Mouse (Mus musculus): ENCODE data around the gene Lrp2. TPM values are rescaled to one million over a fixed set of nuclear protein-coding genes. Genes with fewer than 3 reads are reported as not detected.
A peak's percentile ranks its signal among the peaks of the same experiment; 100 is the strongest.

The Lrp2 gene
- 1.5 and 1.6 TPM in 2 replicates for polyA plus RNA-seq (2014; fragmentation: Nextera tagmentation; extraction: Ambion mirVana)

- ATAC-seq (ENCODE audit: insufficient read depth, low FRiP score, low TSS enrichment) (peak; percentile 86), DNase-seq (ENCODE audit: low spot score) (peak; percentile 78)
- Histone ChIP-seq H3K36me3 (ENCODE audit: control insufficient read depth, insufficient read depth, low read length) (no peaks in the 10 kb centered on the region), H3K4me3 (ENCODE audit: low read depth, low read length) (peak within 1 kb of the TSS; percentile 69), H3K4me2 (ENCODE audit: low read depth) (peak within 1 kb of the TSS; percentile 98), H3K27ac (ENCODE audit: low read depth, low read length) (0 out of 2 replicates have a peak within 1 kb of the TSS, but pooled peaks have one; percentile 20), H3K4me1 (ENCODE audit: control insufficient read depth, insufficient read depth, low read length) (peaks cover 21% of the 10 kb centered on the region), H3K9me3 (ENCODE audit: control insufficient read depth, low read length) (no peaks in the 10 kb centered on the region), H3K27me3 (ENCODE audit: control insufficient read depth, insufficient read depth, low read length) (peaks cover 24% of the 10 kb centered on the region), H3K9ac (ENCODE audit: low read length) (peak within 1 kb of the TSS; percentile 57)
- WGBS: under 1% methylated on average over 37 of the region's 45 CpGs
These were observed at the start of gene Lrp2 for GRCm38 (mm10) chr2:69585886-69586398. Lrp2 (minus strand) TSS chr2:69586065.

- no peaks in the 10 kb centered on the region for H3K36me3 ChIP-seq (ENCODE audit: control insufficient read depth, insufficient read depth, low read length)
- H3K9ac ChIP-seq (ENCODE audit: low read length): no peak overlapping the region
- no peak overlapping the region for H3K4me2 ChIP-seq (ENCODE audit: low read depth)
- no peaks in the 10 kb centered on the region for H3K9me3 ChIP-seq (ENCODE audit: control insufficient read depth, low read length)
- DNase-seq (ENCODE audit: low spot score) (peak; percentile 65), ATAC-seq (ENCODE audit: insufficient read depth, low FRiP score, low TSS enrichment) (no peak)
- H3K27ac ChIP-seq (ENCODE audit: low read depth, low read length): no peak overlapping the region
- no peaks in the 10 kb centered on the region for H3K27me3 ChIP-seq (ENCODE audit: control insufficient read depth, insufficient read depth, low read length)
- WGBS: 16% methylated on average over 11 of the region's 11 CpGs
- no peak overlapping the region for H3K4me3 ChIP-seq (ENCODE audit: low read depth, low read length)
- no peaks in the 10 kb centered on the region for H3K4me1 ChIP-seq (ENCODE audit: control insufficient read depth, insufficient read depth, low read length)
These were observed 49.3 kb upstream of the Lrp2 start for GRCm38 (mm10) chr2:69635064-69635701.

DNA sequence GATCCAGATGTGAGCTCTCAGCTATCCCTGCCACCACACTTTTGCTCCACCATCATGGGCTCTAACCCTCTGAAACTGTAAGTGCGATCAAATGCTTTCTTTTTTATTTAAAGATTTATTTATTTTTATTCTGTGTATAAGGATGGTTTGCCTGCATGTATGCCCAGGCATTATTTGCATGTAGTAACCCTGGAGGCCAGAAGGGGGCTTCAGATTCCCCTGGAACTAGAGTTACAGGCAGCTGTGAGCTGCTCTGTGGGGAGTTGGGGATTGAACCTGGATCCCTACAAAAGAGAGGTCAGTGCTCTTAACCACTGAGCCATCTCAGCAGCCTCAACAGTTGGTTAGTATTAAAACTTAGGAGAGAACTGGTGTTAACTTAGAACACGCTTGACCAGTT lies 45.6 kb upstream of the Lrp2 start:
- WGBS: 88% methylated on average over 2 of the region's 2 CpGs
- no peak for DNase-seq (ENCODE audit: low spot score)

DNA sequence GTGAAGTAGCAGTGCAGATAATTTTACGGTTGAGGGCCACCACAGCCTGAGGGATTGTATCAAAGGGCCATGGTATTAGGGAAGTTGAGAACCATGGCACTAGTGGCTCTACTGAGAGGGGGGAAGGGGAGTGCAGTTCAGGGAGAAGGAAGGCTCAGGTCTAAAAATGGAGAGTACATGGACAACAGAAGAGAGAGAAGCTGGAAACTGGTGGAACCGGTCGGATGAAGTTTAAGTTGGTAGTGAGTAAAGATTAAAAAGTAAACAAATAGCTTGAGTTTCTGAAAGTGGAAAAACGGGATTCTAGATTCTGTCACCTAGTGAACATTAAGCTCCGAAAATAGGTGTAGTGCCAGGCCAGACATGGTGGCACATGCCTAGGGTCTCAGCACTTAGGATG lies 44.9 kb upstream of the Lrp2 start:
- no peak overlapping the region for H3K9ac ChIP-seq (ENCODE audit: low read length)
- 92% methylated on average over 5 of the region's 5 CpGs for WGBS

More for the DNA sequence above, 45.6 kb upstream of the Lrp2 start:
- no peak overlapping the region for H3K9ac ChIP-seq (ENCODE audit: low read length)
- H3K9me3 ChIP-seq (ENCODE audit: control insufficient read depth, low read length): no peaks in the 10 kb centered on the region
- H3K4me3 ChIP-seq (ENCODE audit: low read depth, low read length): no peak overlapping the region
- H3K4me1 ChIP-seq (ENCODE audit: control insufficient read depth, insufficient read depth, low read length): 0 out of 2 replicates have a peak, but pooled peaks cover 3% of the 10 kb centered on the region
- no peaks in the 10 kb centered on the region for H3K36me3 ChIP-seq (ENCODE audit: control insufficient read depth, insufficient read depth, low read length)
- H3K27me3 ChIP-seq (ENCODE audit: control insufficient read depth, insufficient read depth, low read length): no peaks in the 10 kb centered on the region
- no peak overlapping the region for H3K27ac ChIP-seq (ENCODE audit: low read depth, low read length)
- no peak overlapping the region for H3K4me2 ChIP-seq (ENCODE audit: low read depth)
- ATAC-seq (ENCODE audit: insufficient read depth, low FRiP score, low TSS enrichment): no peak

GRCm38 (mm10) chr2:69629914-69630313 lies 44.0 kb upstream of the Lrp2 start:
- no peak for ATAC-seq (ENCODE audit: insufficient read depth, low FRiP score, low TSS enrichment)
- H3K4me3 ChIP-seq (ENCODE audit: low read depth, low read length): no peak overlapping the region
- 87% methylated on average over 6 of the region's 6 CpGs for WGBS

More for the DNA sequence above, 44.9 kb upstream of the Lrp2 start:
- no peak for ATAC-seq (ENCODE audit: insufficient read depth, low FRiP score, low TSS enrichment)
- DNase-seq (ENCODE audit: low spot score): no peak
- Histone ChIP-seq H3K4me3 (ENCODE audit: low read depth, low read length) (no peak overlapping the region), H3K27ac (ENCODE audit: low read depth, low read length) (no peak overlapping the region), H3K27me3 (ENCODE audit: control insufficient read depth, insufficient read depth, low read length) (no peaks in the 10 kb centered on the region), H3K4me1 (ENCODE audit: control insufficient read depth, insufficient read depth, low read length) (0 out of 2 replicates have a peak, but pooled peaks cover 3% of the 10 kb centered on the region), H3K9me3 (ENCODE audit: control insufficient read depth, low read length) (no peaks in the 10 kb centered on the region), H3K4me2 (ENCODE audit: low read depth) (no peak overlapping the region), H3K36me3 (ENCODE audit: control insufficient read depth, insufficient read depth, low read length) (no peaks in the 10 kb centered on the region)

DNA sequence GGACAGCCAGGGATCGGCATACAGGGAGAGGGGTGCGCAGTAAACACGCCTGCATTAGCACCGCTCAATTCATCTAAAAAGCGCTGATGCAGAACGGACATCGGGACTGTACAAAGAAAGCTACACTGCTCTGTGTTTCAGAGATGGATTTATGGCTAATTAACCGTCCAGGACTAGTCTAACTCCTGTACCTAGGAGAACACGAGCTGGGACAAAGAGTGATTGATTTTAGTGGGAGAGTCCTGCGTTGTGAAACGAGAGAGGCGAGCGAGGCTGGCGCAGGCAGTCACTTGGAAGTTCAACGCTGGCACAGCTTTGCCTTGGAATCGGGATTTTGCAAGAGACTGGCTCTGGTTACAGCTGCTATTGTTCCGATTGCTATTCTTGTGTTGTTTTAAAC lies 43.4 kb upstream of the Lrp2 start:
- WGBS: 41% methylated on average over 17 of the region's 17 CpGs
- Histone ChIP-seq H3K27me3 (ENCODE audit: control insufficient read depth, insufficient read depth, low read length) (no peaks in the 10 kb centered on the region), H3K4me2 (ENCODE audit: low read depth) (no peak overlapping the region; the same call in 1 of the 2 replicates), H3K9me3 (ENCODE audit: control insufficient read depth, low read length) (no peaks in the 10 kb centered on the region), H3K9ac (ENCODE audit: low read length) (0 out of 2 replicates have a peak overlapping the region, but pooled peaks have one; percentile 22), H3K4me3 (ENCODE audit: low read depth, low read length) (no peak overlapping the region), H3K4me1 (ENCODE audit: control insufficient read depth, insufficient read depth, low read length) (0 out of 2 replicates have a peak, but pooled peaks cover 3% of the 10 kb centered on the region), H3K27ac (ENCODE audit: low read depth, low read length) (no peak overlapping the region), H3K36me3 (ENCODE audit: control insufficient read depth, insufficient read depth, low read length) (no peaks in the 10 kb centered on the region)
- peak; percentile 85 for ATAC-seq (ENCODE audit: insufficient read depth, low FRiP score, low TSS enrichment)
- DNase-seq (ENCODE audit: low spot score): peak; percentile 16

More at GRCm38 (mm10) chr2:69629914-69630313, 44.0 kb upstream of the Lrp2 start:
- Histone ChIP-seq H3K4me1 (ENCODE audit: control insufficient read depth, insufficient read depth, low read length) (0 out of 2 replicates have a peak, but pooled peaks cover 3% of the 10 kb centered on the region), H3K36me3 (ENCODE audit: control insufficient read depth, insufficient read depth, low read length) (no peaks in the 10 kb centered on the region), H3K9me3 (ENCODE audit: control insufficient read depth, low read length) (no peaks in the 10 kb centered on the region), H3K27ac (ENCODE audit: low read depth, low read length) (no peak overlapping the region), H3K27me3 (ENCODE audit: control insufficient read depth, insufficient read depth, low read length) (no peaks in the 10 kb centered on the region), H3K9ac (ENCODE audit: low read length) (no peak overlapping the region), H3K4me2 (ENCODE audit: low read depth) (no peak overlapping the region)
- no peak for DNase-seq (ENCODE audit: low spot score)

GRCm38 (mm10) chr2:69619286-69619685 lies 33.4 kb upstream of the Lrp2 start:
- Histone ChIP-seq H3K4me2 (ENCODE audit: low read depth) (no peak overlapping the region), H3K9ac (ENCODE audit: low read length) (no peak overlapping the region), H3K9me3 (ENCODE audit: control insufficient read depth, low read length) (no peaks in the 10 kb centered on the region), H3K27me3 (ENCODE audit: control insufficient read depth, insufficient read depth, low read length) (no peaks in the 10 kb centered on the region), H3K4me3 (ENCODE audit: low read depth, low read length) (no peak overlapping the region), H3K27ac (ENCODE audit: low read depth, low read length) (no peak overlapping the region), H3K36me3 (ENCODE audit: control insufficient read depth, insufficient read depth, low read length) (no peaks in the 10 kb centered on the region), H3K4me1 (ENCODE audit: control insufficient read depth, insufficient read depth, low read length) (no peaks in the 10 kb centered on the region)
- ATAC-seq (ENCODE audit: insufficient read depth, low FRiP score, low TSS enrichment): no peak
- no peak for DNase-seq (ENCODE audit: low spot score)

GRCm38 (mm10) chr2:69618336-69618735 lies 32.5 kb upstream of the Lrp2 start:
- H3K4me2 ChIP-seq (ENCODE audit: low read depth): no peak overlapping the region
- no peaks in the 10 kb centered on the region for H3K4me1 ChIP-seq (ENCODE audit: control insufficient read depth, insufficient read depth, low read length)
- no peak overlapping the region for H3K9ac ChIP-seq (ENCODE audit: low read length)
- DNase-seq (ENCODE audit: low spot score) (no peak), ATAC-seq (ENCODE audit: insufficient read depth, low FRiP score, low TSS enrichment) (no peak)
- no peaks in the 10 kb centered on the region for H3K36me3 ChIP-seq (ENCODE audit: control insufficient read depth, insufficient read depth, low read length)
- no peak overlapping the region for H3K4me3 ChIP-seq (ENCODE audit: low read depth, low read length)
- no peaks in the 10 kb centered on the region for H3K9me3 ChIP-seq (ENCODE audit: control insufficient read depth, low read length)
- no peaks in the 10 kb centered on the region for H3K27me3 ChIP-seq (ENCODE audit: control insufficient read depth, insufficient read depth, low read length)
- no peak overlapping the region for H3K27ac ChIP-seq (ENCODE audit: low read depth, low read length)

GRCm38 (mm10) chr2:69613237-69613636 lies 27.4 kb upstream of the Lrp2 start:
- Histone ChIP-seq H3K4me2 (ENCODE audit: low read depth) (no peak overlapping the region), H3K36me3 (ENCODE audit: control insufficient read depth, insufficient read depth, low read length) (no peaks in the 10 kb centered on the region), H3K9me3 (ENCODE audit: control insufficient read depth, low read length) (no peaks in the 10 kb centered on the region), H3K4me3 (ENCODE audit: low read depth, low read length) (no peak overlapping the region), H3K27ac (ENCODE audit: low read depth, low read length) (no peak overlapping the region), H3K9ac (ENCODE audit: low read length) (no peak overlapping the region), H3K4me1 (ENCODE audit: control insufficient read depth, insufficient read depth, low read length) (no peaks in the 10 kb centered on the region), H3K27me3 (ENCODE audit: control insufficient read depth, insufficient read depth, low read length) (no peaks in the 10 kb centered on the region)
- ATAC-seq (ENCODE audit: insufficient read depth, low FRiP score, low TSS enrichment): no peak
- no peak for DNase-seq (ENCODE audit: low spot score)
- 82% methylated on average over 4 of the region's 4 CpGs for WGBS

Data from neural tube, embryonic 11.5 days (tissue).